13 mouse cellular contexts compared by ENCODE assay signal in genomic region chr13:43567141-43567891, GRCm38 (mm10). TPM values are rescaled to one million over a fixed set of nuclear protein-coding genes. Genes with fewer than 3 reads are reported as not detected.
DNase-seq lines count a peak whose midpoint lies in the region; ATAC-seq and TF ChIP-seq lines count a peak whose summit lies in the region.
"Had no signal": no experiment of that assay in that cellular context is flagged by ENCODE, and none has a peak within 500 bp of the region (broad histone marks: within the 10 kb centered on the region; RNA-seq: fewer than 3 reads in every experiment).

No protein-coding gene starts in this region.

- 70% methylated on average over 23 of the region's 25 CpGs for WGBS in stomach, embryonic 14.5 days

- intact Hi-C loops in gastrocnemius, adult 2 months (cut with DNase I) = no loop called here

- H3K9ac ChIP-seq in stomach, embryonic 14.5 days (replicated peaks; ENCODE audit: low read depth, low read length) = no peak overlapping the region
- H3K9ac ChIP-seq: liver, embryonic 13.5 days had no signal

- H3K4me2 ChIP-seq in stomach, embryonic 14.5 days (replicated peaks; ENCODE audit: low read depth, low read length) = no peak overlapping the region
- H3K4me2 ChIP-seq: liver, embryonic 13.5 days had no signal

- no peaks in the 10 kb centered on the region for H3K27me3 ChIP-seq in stomach, embryonic 14.5 days (ENCODE audit: control insufficient read depth, insufficient read depth, low read length)
- H3K27me3 ChIP-seq: liver, embryonic 13.5 days had no signal

- 0 out of 2 replicates have a peak, but pooled peaks cover 5% of the 10 kb centered on the region for H3K4me1 ChIP-seq in stomach, embryonic 14.5 days (ENCODE audit: control insufficient read depth, insufficient read depth, low read length)

- no peak for TF ChIP-seq CTCF in gastrocnemius, adult 2 months (IDR thresholded peaks at IDR 0.05)

- DNase-seq in kidney, postnatal 4 days = peak; percentile 26 to 32
- DNase-seq in kidney, adult 8-10 months = no peak
- DNase-seq in right cerebral cortex, adult 18-20 months = peak; percentile 50
- no peak for DNase-seq in right cerebral cortex, postnatal 25 days
- peak; percentile 51 for DNase-seq in gastrocnemius, adult 2 months
- DNase-seq in liver = no peak
- DNase-seq in adrenal gland, adult 2 months = no peak
- DNase-seq: heart, postnatal 36 days; kidney, postnatal 36 days; liver, embryonic 13.5 days; spleen, adult 18-20 months had no signal

- peak overlapping the region; percentile 42 for H3K4me3 ChIP-seq in gastrocnemius, adult 2 months
- H3K4me3 ChIP-seq in stomach, embryonic 14.5 days (ENCODE audit: low read depth, low read length) = no peak overlapping the region
- H3K4me3 ChIP-seq: liver, embryonic 13.5 days had no signal

- peak overlapping the region; percentile 40 for H3K27ac ChIP-seq in gastrocnemius, adult 2 months
- H3K27ac ChIP-seq in stomach, embryonic 14.5 days (ENCODE audit: low read length) = peak overlapping the region; percentile 39; the same call in 1 of the 2 replicates
- H3K27ac ChIP-seq: liver, embryonic 13.5 days had no signal

- H3K36me3 ChIP-seq in stomach, embryonic 14.5 days (ENCODE audit: control insufficient read depth, insufficient read depth, low read length) = no peaks in the 10 kb centered on the region
- H3K36me3 ChIP-seq: liver, embryonic 13.5 days had no signal

- no peaks in the 10 kb centered on the region; the same call in 1 of the 2 replicates for H3K9me3 ChIP-seq in stomach, embryonic 14.5 days (ENCODE audit: control insufficient read depth, low read depth, low read length)

- no peak for ATAC-seq in stomach, embryonic 14.5 days (ENCODE audit: insufficient number of reproducible peaks, insufficient read depth, low FRiP score, low read depth)
- ATAC-seq: activated CD4-positive, CD25-positive, alpha-beta regulatory T cell, adult 4 months had no signal

RNA-seq across cellular contexts. Expression of gene Mcur1, which starts 7.3 kb away (rescaled TPM):
- total RNA-seq in gastrocnemius, adult 2 months (2021) = 10 to 100 TPM; 30.4 to 36.1 TPM
- polyA plus RNA-seq in stomach, embryonic 14.5 days (2014; fragmentation: Nextera tagmentation; extraction: Ambion mirVana) = 14.9 and 15.9 TPM in 2 replicates
- 10 to 100 TPM; 40.7 to 51.6 TPM for total RNA-seq in adrenal gland, adult 2 months (2021)
- polyA plus RNA-seq in adrenal gland, adult 2 months (2012; rRNA removed) = 29.0 and 43.3 TPM in 2 replicates

RNA-seq across cellular contexts. Expression of gene Rnf182, which starts 48.2 kb away (rescaled TPM):
- total RNA-seq in gastrocnemius, adult 2 months (2021) = under 1 TPM in 1 of 2 experiments, not detected in 1; 0.08 TPM
- polyA plus RNA-seq in stomach, embryonic 14.5 days (2014; fragmentation: Nextera tagmentation; extraction: Ambion mirVana) = 3.2 and 3.7 TPM in 2 replicates
- total RNA-seq in adrenal gland, adult 2 months (2021) = 1 to 10 TPM in 1 of 2 experiments, under 1 TPM in 1; 0.32 to 1.9 TPM
- polyA plus RNA-seq in adrenal gland, adult 2 months (2012; rRNA removed) = 0.08 and 0.16 TPM in 2 replicates

Comparison
In these comparisons a context has a peak if more than half of its experiments do, and no peak if none do; other contexts are left out.
1. DNase-seq: peak in kidney, postnatal 4 days (2 of 2), right cerebral cortex, adult 18-20 months (single experiment) and gastrocnemius, adult 2 months (single experiment); none in kidney, adult 8-10 months (0 of 2), right cerebral cortex, postnatal 25 days (single experiment), liver (single experiment) and adrenal gland, adult 2 months (single experiment).